Mouse (Mus musculus): ENCODE measurements around the gene Gas1.

Gene Gas1

GRCm38 (mm10) chr13:60177106-60177796 lies at the start of gene Gas1:
Gene Gas1 (minus strand): TSS chr13:60177365.
- CTCF ChIA-PET, result no interaction called here

- CTCF ChIA-PET, result no interaction called here
Observed at GRCm38 (mm10) chr13:60226251-60226836, 49.2 kb upstream of the Gas1 start.

- CTCF ChIA-PET, result no interaction called here
Observed at GRCm38 (mm10) chr13:60225736-60226135, 48.6 kb upstream of the Gas1 start.

- CTCF ChIA-PET, result no interaction called here
Observed at GRCm38 (mm10) chr13:60225276-60225675, 48.1 kb upstream of the Gas1 start.

GRCm38 (mm10) chr13:60223797-60224196 lies 46.6 kb upstream of the Gas1 start:
- CTCF ChIA-PET, result no interaction called here

- CTCF ChIA-PET, result no interaction called here
Observed at GRCm38 (mm10) chr13:60222336-60222735, 45.2 kb upstream of the Gas1 start.

GRCm38 (mm10) chr13:60213896-60214295 lies 36.7 kb upstream of the Gas1 start:
- CTCF ChIA-PET, result no interaction called here

- CTCF ChIA-PET, result no interaction called here
Observed at GRCm38 (mm10) chr13:60207135-60207601, 30.0 kb upstream of the Gas1 start.

- CTCF ChIA-PET, result no interaction called here
Observed at GRCm38 (mm10) chr13:60204746-60205145, 27.6 kb upstream of the Gas1 start.

GRCm38 (mm10) chr13:60193273-60193672 lies 16.1 kb upstream of the Gas1 start:
- CTCF ChIA-PET, result no interaction called here

GRCm38 (mm10) chr13:60189923-60190322 lies 12.8 kb upstream of the Gas1 start:
- CTCF ChIA-PET, result no interaction called here

- CTCF ChIA-PET, result no interaction called here
Observed at GRCm38 (mm10) chr13:60188952-60189351, 11.8 kb upstream of the Gas1 start.

- CTCF ChIA-PET, result no interaction called here
Observed at GRCm38 (mm10) chr13:60187276-60187675, 10.1 kb upstream of the Gas1 start.

GRCm38 (mm10) chr13:60182346-60182745 lies 5.2 kb upstream of the Gas1 start:
- CTCF ChIA-PET, result no interaction called here

- CTCF ChIA-PET, result no interaction called here
Observed at GRCm38 (mm10) chr13:60179641-60180040, 2.5 kb upstream of the Gas1 start.

- CTCF ChIA-PET, result no interaction called here
Observed at GRCm38 (mm10) chr13:60178416-60178815, 1.3 kb upstream of the Gas1 start.

- CTCF ChIA-PET, result no interaction called here
Observed at GRCm38 (mm10) chr13:60177797-60178110, 589 bp upstream of the Gas1 start.

GRCm38 (mm10) chr13:60176776-60177105 lies 424 bp downstream of the Gas1 start:
- CTCF ChIA-PET, result no interaction called here

- CTCF ChIA-PET, result no interaction called here
Observed at GRCm38 (mm10) chr13:60176136-60176775, 909 bp downstream of the Gas1 start.

- CTCF ChIA-PET, result no interaction called here
Observed at GRCm38 (mm10) chr13:60175490-60176135, 1.6 kb downstream of the Gas1 start.

- CTCF ChIA-PET, result no interaction called here
Observed at GRCm38 (mm10) chr13:60174953-60175352, 2.2 kb downstream of the Gas1 start.

- CTCF ChIA-PET, result no interaction called here
Observed at GRCm38 (mm10) chr13:60173591-60174524, 3.3 kb downstream of the Gas1 start.
